Mouse (Mus musculus): ENCODE data around the gene Tmem39a. TPM values are rescaled to one million over a fixed set of nuclear protein-coding genes. Genes with fewer than 3 reads are reported as not detected.

The Tmem39a gene
- 10 to 100 TPM; 31.2 to 33.6 TPM for total RNA-seq (2021)

DNA sequence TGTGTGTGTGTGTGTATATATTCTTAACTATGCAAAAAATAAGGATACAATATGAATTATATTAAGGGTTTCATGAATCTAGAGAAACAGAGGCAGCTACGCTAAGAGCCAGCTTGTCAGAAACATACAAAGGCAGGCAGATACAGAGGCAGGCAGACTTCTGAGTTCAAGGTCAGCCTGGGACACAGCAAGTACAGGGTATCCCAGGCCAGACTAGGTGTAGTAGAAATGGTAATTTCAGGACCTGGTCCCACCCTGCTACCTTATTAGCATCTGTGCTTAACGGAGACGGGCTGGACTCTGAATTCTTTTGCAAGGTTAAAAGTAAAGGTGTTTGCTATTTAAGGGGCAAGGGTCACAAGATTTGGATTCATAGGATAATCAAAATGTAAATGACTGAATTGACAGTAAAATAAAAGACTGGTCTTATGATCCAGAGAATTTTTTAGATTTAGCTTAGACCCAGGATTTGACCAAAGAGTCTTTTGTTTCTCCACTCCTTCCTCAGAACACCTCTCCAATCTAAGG lies at the start of gene Tmem39a:
TSS of gene Tmem39a (plus strand) at position 478 of the 528 bp plus-strand sequence.
- DNase-seq: no peak

DNA sequence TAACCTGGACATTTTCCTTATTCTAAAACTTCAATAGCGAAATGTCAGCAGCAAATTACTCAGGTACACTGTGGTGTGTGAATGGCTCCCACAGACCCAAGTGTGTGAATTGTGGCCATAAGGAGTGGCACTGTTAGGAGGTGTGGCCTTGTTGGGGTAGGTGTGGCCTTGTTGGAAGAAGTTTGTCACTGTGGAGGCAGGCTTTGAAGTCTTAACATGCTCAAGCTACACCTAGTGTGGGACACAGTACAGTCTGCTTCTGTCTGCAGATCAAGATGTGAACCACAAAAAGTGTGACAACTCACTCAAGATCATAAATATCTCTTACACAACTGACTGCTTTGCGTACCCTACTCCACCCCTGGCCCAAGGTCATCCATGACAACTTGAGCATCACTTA lies 47.7 kb upstream of the Tmem39a start:
- no peak for DNase-seq

DNA sequence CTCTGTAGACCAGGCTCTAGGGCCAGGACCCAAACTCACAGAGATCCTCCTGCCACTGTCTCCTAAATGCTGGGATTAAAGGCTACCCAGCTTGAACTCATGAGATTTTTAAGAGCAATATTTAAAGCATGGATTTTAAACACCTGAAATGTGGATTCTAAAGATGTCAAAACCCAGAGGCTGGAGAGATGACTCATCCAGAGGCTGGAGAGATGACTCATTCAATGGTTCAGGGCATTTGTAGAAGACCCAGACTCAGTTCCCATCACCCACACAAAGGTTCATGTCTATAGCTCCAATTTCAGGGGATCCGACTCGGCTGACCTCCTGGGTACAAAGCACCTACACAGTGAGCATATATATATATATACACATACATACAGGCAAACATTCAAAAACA lies 39.4 kb upstream of the Tmem39a start:
- DNase-seq: no peak

DNA sequence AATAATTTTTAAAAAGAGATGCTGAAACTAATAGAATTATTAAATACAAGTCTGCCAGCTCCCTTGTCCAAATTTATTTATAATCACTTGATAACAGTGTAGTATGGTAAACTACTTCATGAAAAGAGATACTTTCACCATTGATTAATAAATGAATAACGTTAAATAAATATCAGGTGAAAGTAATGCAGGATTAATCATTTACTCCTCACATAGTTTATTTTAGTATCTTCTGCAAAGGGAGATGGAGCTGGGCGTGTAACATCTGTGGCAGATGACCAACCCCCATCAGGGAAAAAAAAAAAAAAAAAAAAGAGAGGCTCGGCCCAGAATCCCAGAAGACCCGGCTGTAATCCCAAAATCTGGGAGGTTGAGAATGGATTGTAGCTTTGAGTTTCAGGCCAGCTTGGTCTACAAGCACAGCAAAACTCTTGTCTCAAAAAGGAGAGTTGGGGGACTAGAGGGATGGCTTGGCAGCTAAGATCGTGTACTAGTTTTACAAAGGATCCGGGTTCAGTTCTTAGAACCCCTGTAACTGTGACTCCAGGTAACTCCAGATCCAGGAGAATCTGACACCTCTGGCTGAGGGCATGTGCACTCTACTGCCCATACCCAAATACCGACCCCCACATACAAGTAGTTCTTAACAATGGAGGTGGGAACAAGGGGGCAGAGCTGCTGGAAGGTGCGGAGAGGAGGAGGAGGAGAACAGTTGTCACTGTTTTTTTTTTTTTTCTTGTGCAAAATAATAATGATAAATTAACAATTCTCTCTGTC lies 37.1 kb upstream of the Tmem39a start:
- no peak for DNase-seq

DNA sequence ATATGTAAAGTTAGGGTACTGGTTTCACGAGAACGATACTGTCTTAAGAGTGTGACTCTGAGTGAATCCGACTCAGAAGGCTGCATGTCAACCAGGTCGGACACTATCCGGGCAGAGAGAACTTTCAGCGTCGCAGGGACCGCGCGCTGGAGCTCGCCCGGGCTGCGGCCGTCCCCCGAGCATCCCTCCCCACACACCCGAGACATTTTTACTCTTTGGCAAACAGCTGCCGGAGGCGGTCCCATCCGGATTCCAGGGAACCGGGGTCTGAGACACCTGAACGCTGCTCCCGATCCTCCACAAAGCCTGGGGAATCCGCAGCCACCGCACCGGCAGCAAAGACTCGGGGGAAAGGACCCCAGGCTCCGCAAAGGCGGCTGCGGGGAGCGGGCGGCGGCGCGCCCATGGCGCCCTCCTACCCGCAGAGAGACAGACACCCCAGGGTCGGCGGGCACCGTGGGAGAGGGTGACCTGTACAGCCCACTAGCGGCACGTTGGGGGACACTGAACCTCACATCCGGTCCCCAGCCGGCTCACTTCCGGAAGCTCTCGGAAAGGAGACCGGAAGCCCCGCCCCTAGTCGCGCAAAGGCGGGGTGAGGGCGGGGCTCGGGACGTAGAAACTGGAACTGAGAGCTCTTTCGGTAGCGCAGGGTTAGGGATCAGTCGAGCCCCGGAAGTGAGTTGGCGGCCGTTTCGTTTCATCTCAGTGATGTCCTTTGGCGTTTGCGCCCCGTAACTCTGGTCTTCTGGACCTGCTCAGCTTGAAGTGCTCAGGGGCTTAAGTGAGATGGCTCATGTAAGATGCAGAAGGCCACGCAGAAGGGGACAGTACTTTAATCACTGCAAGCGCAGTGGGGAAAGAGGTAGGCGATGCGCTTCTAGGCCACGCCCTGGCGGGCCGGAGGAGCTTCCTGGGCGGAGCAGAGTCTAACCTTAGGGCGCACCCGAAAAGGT lies 36.1 kb upstream of the Tmem39a start, which contains the start of gene Timmdc1:
TSS of gene Timmdc1 (minus strand) at position 535 of the 956 bp plus-strand sequence.
- DNase-seq: peak; percentile 96

DNA sequence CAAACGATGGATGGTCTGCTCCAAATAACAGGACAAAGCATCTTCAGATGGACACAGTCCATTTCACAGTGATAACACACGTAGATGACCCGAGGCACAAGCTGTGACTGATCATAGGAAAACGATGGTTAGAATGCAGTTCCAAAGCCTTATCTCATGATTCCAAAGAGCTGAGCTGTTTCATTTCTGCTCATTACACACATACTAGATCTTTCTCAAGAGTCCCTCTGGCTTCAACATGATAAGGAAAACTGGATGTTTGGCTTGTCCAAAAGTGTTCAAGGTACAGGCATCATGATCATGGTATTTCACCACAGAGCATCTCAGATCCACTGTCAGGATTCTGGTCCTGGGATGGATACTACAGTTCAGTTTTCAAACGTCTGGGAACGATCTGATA lies 32.2 kb upstream of the Tmem39a start:
- DNase-seq: no peak

DNA sequence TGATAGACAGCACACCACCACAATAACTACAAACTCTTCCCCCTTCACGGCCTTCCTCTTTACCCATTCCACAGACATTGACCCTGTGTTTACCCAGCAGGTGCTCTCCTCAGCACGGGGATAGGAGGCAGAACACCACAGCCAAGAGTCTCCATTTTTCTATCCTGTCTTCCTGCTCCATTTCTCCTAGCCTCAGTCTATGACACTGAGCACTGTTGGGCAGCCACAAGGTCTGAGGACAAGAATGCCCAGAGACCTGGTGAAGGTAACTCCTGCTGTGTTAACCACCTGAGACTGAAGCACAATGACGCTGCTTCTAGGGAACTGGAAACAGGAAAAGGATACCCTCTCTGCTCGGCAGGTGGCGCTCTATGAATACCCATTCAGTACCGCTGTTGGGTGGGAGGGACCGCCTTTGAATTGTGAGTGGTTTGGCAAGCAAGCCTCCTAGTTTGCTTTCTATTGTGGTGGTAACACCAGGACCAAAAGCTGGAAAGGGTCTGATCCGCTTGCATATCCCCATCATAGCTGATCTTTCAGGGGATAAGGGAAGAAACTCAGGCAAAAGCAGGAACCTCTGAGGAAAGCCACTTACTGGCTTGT lies 21.9 kb upstream of the Tmem39a start:
- peak; percentile 84 for DNase-seq

DNA sequence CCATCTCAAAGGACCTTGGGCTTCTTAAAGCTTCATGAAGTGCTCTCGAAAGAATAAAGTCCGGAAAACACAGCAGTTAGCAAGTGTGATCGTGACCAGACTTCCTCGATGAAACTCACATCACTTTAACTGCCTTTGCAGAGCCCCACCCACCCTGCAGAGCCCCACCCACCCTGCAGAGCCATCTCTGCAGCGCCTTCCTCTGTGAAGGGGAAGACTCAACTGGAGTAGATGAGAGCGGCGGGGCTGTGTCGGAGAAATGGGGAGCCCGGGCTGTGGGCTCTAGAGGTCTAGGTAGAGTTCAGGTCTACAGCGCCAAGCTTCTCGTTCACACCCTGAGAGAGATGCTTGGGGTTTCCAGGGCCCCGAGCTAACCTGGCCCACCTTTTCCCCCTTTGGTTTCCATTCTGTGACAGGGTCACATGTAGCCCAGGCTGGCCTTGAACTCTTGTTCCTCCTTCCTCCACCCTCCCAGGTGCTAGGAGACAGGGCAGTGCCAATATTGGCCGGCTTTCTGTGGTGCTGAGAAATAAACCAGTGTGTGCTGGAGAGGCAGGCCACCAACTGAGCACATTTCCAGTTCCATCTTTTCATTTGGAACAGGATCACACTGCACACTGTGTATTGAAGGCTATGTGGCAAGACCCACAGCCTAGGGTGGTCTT lies 19.6 kb upstream of the Tmem39a start:
- no peak for DNase-seq

DNA sequence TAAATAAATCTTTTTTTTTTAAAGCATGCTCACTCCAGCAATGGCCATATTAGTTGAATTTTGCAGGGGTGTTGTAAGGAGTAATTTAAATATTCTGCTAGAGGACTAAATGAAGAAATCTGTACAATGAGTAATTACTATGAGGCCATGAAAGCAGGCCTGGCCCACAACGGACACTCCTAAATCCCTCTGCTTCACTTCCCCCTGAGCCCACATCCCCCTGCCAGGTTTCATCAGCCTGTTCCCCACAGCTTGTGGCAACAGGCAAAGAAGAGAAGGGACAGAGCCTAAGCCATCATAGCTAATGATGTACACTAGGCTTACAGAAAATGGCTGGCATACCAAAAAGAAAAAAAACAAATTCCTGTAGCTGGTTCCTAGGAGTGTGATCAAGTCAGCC lies 10.5 kb upstream of the Tmem39a start:
- DNase-seq: no peak

DNA sequence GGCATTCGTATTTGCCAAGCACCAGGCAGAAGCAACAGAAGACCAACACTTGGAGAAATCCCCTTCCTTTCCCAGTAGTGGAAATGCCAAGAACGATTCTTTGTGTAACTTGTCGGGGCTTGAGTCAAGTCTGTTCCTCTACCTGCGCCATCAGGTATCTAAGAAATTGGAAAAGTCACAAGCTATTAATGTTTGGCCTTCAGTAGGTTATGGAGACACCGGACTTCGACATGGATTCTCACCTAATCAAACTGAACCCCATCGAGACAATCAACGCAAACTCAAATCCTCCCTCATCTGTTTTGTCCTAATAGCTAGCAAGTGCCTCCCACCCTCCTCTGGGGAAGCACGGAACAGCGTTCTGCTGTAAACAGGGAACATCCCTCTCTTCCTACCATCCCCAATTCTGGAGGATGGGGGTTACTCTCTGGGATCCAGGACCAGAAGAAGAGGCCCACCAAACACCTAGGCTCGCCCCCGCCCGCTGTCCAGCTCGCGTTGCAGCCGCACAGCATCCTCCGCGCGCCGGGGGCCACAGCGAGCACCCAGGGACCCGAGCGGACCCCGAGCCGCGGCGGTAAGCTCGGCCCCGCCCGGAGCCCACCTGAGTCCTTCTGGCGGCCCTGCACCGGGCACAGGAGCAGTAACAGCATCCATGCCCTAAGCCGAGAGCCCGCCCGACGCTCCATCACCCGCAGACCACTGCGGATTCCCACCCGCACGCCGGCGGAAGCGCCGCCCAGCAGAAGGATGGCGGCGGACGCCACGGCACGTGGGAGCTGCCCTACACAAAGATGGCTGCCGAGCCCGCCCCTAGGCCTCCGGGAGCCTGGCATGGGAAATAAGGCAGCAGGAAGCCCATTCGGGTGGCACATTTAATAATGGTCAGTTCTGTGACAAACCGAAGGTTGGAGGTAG lies 8.8 kb upstream of the Tmem39a start, which contains the start of gene Poglut1:
TSS of gene Poglut1 (minus strand) at position 780 of the 918 bp plus-strand sequence.
- peak; percentile 84 for DNase-seq

DNA sequence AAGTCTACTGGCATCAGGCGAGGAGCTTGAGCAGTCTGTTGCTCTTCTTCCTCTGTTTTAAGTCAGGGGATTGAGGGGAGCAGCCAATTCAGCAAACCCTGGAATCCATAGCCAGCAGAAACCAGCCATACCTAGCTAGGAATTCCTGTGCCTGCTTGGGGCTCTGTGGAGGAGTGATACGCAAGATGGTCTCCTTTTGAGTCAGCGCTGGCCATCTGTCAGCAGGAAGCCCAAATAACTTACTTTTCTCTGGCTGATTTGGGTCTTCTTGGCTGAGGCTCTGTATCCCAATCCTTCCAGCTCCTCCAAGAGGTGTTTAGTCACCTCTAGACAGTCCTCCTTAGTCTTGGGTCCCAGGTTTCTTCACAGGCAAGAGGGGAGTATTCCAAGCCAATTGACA lies 2.5 kb upstream of the Tmem39a start:
- DNase-seq: no peak

DNA sequence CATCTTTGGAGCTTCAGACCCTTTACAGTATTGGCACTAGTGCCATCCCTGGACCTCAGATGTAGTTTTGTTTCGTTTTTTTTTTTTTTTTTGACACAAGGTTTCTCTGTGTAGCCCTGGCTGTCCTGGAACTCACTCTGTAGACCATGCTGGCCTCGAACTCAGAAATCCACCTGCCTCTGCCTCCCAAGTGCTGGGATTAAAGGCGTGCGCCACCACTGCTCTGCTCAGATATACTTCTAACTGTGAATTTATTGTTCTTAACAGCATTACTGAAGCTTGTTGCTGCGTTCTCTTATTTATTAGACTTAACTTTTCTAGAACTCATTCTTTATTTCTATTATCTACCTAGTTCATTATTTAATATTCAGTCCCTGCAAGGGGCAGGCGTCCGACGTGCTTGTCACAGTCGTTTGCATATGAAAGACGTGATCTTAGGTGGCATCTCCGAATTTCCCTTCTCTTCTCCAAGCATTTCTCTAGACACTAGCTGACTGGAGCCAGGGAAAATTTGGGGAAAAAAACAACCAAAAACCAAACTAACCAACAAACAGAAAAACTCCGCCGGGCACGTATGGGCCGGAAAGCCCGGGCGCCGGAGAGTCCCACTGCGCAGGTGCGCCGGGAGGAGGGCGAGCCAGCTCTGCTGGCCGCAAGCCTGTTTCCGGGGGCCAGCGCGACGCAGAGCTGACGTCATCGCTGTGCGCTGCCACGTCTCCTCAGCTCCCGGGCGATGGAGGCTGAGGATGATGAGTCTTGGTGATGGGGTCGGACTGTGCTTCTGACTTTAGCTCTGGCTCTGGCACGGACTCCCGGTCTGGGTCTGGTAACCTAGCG lies 3.9 kb downstream of the Tmem39a start:
- DNase-seq: peak; percentile 96

DNA sequence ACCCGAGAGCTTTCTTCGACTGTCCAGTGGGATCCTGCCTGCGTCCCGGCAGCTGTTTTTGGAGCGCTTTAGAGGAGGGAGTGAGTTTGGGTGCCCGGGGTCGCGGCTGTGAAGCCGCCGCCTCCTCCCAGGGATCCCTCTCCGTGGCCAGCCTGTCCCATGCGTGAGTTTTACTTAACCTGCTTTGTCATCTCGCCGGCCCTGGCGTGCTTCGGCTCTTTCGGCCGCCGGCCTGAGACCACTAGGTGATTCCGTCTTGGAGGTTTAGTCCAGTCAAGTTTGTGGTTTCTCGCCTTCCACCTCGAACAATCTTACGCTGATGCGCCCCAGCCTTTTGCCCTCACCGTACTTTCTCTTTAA lies 4.5 kb downstream of the Tmem39a start:
- no peak for DNase-seq

DNA sequence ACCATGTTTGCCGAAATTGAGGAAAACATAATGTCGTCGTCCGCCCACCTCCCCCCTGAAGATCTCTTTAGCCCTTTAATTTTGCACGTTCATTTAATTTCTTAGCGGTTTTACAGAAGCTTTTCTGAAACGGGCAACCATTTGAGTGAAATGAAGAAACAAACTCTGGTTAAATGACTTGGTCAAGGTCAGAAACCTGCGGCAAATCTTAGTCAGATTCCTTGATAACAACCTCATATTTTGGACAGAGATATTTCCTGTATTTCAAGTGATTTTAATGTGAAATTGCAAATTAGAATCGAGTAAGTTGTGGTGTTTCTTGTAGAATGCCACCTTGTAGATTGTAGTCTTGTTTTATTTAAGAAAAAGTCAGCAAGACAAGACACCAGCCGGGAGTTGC lies 5.0 kb downstream of the Tmem39a start:
- DNase-seq: no peak

DNA sequence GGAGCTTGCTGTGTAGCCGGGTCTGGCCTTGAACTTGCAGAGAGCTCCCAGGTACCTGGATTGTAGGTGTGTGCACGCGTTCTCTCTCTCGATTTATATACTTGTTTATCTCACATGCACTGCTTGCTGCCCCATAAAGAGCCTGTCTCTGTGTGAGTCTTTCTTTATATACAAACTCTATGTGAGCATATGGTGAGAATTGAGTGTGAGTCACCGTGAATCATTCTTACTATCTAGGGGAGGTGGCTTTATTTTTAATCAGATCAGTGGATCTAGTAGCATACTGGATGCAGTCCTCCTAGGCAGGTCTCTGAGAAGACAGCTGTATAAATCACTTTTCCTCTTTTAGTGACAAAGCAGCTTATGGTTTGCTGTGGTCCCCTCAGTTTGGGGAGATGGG lies 9.7 kb downstream of the Tmem39a start:
- no peak for DNase-seq

DNA sequence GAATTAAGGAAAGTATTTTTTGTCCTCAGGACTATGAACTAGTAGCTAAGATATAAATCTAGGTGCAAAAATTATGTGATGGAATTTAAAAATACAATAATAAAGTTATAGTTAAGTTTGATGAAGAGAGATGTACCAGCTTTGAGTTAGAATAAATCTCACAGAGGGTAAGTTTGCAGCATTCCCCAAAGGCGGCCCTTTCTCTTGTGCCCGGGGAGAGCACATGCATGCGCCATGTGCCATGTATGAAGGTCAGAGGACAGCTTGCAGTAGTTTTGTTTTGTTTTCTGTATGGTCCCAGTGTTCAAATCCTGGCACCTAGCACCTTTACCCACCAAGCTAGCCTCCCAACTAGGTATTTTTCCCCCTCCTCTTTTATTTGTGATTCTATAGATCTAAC lies 13.0 kb downstream of the Tmem39a start:
- no peak for DNase-seq

DNA sequence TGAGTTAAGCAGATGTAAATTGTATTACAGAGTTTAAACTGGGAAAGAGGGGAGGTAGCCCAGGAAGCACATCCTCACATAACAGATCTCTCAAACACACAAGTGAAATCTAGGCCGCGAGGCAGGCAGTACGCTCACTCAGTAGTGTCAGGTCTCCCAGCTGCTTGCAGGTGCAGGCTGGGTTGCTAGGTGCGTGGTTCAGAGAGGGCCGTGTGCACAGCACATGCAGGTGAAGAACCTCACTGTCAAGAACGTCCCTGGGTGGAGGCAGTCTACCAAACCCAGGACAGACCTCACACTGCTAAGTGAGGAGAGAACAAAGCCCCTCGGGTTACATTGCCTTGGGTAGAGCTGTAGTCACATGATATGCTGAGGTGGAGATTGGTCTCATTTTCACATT lies 26.3 kb downstream of the Tmem39a start:
- DNase-seq: no peak

DNA sequence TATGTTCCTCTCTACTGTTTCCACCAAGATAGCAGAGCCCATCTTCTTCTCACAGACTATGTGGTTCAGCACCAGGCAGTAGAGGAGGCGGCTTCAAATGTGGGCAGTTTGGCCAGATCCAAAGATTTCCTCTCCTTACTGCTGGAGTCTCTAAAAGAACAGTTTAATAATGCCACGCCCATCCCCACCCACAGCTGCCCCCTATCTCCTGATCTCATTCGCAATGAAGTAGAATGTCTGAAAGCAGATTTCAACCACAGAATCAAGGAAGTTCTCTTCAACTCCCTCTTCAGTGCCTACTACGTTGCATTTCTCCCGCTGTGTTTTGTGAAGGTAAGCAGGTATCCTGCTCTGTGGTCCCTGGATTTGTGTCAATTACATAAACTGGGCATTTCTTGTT lies 26.7 kb downstream of the Tmem39a start:
- no peak for DNase-seq

DNA sequence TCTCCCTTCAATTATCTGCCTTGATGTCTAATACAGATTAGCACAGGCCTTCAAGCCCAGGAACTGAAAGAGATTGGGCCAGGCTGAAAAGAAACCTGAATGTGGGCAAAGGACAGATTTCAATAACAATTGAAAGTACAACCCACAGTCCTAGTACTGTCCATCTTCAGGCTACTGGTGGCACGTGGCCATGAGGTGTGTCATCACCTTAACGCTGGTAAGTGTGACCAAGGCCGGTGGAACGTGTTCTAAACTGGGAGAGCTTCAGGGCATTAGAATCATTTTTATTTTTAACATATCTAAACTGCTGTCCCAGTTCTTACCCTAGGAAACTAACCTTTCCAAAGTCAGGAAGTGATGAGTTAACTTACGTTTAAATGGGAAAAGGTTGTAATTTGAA lies 28.7 kb downstream of the Tmem39a start:
- no peak for DNase-seq

DNA sequence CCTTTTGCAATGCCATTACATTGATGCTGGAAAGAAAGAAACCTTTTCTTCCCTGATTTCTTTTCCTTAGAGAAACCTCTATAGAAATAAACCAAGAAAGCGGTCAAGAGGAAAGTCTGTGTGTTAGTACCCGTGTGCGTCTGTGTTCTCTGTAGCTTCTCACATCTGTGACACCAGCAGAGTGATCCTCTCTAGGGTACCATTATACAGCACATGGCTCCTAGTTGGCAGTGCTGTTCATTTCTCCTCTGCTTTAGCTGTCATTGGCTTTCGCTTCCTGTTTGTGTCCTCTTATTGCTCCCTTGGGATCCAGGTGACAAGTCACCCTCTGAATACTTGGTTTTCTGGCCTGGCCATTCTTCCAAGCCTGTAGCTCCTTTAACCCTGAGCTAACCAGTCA lies 29.1 kb downstream of the Tmem39a start:
- DNase-seq: no peak

Measured in heart, postnatal 4 days (tissue).